Mouse (Mus musculus) testis, postnatal 10 days (tissue): Measurements from ENCODE around the gene Zcchc14.
A peak's percentile ranks its signal among the peaks of the same experiment; 100 is the strongest.

ENCODE experiments used
- DNase-seq: peaks from one replicate; pipeline ENCODE4 v3.0.0; 2021; ENCODE audit warnings: low spot score

Gene Zcchc14

DNA sequence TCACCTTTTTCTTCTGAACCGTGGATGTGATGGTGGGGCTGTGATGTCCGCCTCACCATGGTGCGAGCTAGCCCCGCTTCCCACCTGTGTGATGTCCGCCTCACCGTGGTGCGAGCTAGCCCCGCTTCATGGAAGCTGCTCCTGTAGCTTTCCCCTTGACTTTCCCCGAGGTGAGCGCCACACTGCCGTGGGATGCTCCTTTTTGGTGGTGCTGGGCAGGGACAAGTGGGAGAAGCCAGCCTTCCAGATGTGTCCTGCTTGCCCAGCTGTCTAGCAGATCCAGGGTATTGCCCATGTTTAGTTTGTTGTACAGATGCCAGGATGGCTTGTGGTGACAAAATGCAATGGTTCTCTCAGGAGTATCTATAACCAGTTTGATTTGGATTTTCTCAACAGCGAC, 10.4 kb upstream of the Zcchc14 start:
- no peak for DNase-seq

DNA sequence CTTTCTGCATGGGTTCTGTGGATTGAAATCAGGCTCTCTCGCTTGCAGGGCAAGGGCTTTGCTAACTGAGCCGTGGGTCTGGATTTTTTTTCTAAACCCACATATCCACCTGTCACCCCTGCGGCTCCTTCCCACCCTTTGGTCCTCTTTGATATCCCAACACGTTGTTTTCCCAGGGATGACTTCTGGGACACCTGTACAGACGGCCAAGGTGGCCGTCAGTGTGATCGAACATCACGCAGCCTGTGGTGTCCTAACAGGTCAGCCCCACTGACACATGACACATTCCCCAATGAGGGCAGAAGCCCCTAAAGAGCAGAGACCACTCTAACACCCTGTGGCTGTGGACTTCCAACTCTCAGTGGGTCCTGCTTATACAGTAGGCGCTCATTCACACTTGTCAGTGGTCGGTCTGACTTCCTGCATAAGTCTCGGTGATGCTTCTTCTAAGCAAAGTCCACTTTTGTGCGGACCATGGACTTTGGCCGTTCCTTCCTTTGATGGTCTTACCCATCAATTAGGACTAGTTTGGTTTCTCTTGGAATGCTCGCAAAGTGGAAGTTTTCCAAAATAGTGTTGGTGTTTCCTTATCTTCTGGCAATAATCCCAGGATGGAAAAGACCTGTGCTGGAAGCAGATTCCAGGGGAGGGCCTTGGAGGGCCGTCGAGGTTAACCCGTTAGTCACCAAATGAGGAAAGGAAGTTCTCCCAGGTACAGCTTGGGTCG, 9.1 kb upstream of the Zcchc14 start:
- DNase-seq, result no peak

DNA sequence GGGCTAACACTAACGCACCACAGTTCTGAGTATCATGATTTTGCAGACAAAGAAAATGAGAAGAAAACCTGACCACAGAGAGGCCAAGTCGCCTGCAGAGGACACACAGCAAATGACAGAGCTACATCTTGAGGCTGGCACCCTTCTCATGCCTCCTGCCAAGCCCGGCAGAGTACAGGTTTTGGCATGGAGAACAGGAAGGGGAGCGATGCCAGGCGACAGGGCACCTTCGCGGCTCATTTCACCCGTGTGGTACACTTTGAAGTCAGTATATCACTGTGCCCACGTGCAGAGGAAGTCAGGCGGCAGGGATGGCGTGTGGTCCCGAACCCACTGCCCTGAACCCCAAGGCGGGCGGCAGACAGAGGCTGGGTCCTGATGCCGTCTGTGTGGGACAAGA, 7.9 kb upstream of the Zcchc14 start:
- no peak for DNase-seq

DNA sequence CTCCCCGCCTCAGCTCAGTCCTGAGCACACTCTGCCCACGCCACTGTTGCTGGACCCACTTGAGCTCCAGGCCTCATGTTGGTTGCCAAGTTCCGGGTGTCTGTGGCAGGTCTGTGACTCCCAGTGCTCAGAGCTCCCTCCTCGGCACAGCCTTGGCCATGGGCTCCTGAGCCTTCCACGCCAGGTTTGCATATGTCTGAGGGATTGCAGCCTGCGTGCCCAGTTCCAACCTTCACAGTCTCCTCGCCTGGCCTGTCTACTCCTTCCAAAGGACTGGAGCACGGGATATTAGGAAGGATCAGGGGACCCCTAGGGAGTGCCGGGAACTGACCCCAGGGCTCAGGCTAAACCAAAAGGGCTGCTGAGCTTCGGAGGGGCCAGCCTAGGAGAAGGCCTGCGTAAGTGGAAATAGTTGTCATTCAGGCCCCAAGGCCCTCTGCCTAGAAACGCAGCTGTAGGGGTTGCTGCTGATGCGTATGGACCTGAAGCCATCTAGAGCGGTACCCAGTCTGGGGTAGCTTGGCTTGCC, 2.3 kb upstream of the Zcchc14 start:
- no peak for DNase-seq

DNA sequence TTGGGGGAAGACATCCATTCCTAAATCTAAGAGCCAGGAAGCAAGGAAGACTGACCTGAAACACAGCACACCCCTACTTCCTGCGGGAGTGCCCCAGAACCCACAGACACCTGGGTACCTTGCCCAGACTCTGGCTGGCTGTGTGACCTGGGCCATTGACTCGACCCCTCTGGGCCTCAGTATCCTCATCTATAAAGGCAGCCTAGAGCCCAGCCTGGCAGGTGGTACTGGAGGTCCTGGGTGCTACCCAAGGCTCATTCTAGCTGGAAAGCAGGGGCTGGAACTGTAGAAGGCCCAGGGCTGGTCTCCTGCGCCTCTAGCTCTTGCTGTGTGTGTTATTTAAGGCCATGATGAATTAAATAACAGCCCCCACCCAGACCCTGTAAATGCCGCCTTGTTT, 1.4 kb upstream of the Zcchc14 start:
- DNase-seq, result no peak

DNA sequence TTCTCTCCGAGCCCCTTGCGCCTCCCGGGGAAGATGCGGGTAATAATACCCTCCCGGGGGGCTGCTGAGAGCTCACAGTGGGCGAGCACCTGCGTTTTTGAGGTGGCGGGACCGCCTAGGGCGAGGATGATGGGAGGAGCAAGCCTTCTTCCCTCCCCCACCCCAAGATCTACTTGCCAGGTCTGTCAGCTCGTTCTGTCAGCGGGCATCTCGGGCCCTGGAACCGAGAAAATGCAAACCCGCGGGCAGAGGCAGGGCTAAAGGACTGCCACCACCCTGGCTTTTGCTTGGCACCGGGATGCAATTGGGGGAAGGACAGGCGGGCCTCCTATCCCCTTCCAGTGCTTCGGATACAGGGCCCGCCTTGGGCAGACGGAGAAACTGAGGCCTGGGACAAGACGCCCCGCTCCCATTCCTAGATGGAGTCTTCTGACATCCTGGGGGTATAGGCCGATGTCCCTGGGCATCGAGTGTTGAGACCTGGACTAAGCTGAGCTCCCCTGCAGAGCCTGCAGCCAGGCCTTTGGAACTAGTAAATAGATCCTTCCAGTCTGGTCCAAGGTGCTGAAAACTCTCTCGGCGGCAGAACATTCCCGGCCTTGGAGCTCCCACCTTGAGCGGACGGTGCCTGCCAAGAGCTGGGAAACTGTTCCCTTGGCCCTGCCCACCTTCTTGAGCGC, 779 bp upstream of the Zcchc14 start:
- DNase-seq, result no peak

DNA sequence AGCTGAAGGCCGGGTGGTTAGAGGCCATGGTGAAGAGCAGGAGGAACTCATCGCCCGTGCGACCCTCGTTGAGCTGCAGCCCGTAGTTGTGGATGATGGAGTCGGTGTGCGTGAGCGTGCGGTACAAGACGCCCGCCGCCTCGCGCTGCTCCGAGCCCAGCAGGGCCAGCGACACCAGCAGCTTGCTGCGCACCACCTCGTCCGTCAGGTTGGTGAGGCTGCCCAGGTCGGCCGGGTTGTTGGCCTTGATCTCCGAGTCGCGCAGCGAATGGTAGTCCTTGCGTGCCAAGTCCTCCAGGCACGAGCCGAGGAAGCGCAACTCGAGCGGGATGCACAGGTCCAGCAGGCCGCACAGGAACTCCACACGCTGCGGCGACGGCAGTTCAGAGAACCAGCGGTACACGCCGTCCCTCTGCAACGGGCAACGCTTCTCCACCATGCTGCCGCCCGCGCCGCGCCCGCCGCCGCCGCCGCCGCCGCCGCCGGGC, 783 bp downstream of the Zcchc14 start:
- DNase-seq, result peak; percentile 70

DNA sequence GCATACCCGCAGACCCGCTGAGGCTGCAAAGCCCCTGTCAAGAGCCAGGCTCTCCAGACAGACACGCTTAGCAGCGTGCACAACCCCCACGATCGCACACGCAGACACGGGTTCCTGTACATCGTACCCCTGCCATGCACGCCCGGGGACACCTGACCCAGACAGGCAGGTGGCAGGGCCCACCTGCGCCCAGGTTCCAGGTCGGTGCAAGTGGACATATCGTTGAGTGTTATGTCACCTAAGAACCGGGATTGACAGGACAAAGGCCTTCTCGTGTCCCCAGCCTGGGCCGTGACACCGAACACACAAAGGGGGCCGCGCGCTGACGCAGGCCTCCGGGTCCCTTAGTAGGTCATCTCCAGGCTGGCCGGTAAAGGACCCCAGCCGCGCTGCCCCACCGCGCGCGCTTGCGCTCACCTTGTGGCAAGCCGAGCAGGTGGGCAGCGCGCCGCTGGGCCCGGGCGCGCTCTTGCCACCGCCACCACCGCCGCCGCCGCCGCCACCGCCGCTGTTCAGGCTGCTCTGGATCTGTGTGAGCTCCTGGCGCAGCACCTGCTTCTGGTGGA, 1.3 kb downstream of the Zcchc14 start:
- no peak for DNase-seq

- no peak for DNase-seq
Measured at GRCm38 (mm10) chr8:121650389-121651307, 2.1 kb downstream of the Zcchc14 start.

DNA sequence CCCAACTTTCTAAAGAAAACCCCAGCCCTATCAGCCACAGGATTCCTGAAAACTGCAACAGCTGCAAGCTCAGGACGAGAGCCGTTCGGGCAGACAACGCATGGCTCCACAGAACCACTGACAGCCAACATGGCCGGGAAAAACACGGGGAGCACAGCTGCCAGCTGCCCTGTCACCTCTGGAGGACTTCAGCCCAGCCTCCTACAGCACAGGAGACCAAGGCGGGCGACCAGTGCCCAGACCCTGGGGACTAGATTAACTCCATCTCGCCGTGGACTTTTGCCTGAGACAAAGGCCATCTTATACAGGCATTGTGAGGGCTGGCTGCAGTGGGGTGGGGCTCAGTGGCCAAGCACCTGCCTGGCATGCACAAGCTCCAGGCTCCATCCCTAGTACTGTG, 2.8 kb downstream of the Zcchc14 start:
- no peak for DNase-seq

- no peak for DNase-seq
Measured at GRCm38 (mm10) chr8:121649423-121649822, 3.3 kb downstream of the Zcchc14 start.

DNA sequence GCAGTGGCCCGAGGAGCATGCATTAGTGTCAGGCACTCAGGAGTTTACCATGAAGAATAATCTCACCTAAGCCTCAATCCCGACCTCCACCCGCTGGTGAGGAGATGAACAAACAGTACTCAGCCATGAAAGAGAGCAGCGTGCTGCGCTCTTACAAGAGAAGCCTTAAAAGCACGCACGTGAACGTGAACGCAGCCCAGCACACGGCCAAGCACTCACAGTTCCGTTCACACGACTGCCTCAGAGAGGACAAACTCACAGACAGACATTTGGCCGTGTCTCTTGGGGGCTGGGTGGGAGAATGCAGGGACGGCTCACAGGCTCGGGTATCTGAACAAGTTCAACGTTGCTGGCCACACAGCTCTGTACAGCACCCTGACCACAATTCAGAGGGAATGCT, 4.2 kb downstream of the Zcchc14 start:
- DNase-seq, result no peak

- DNase-seq, result no peak
Measured at GRCm38 (mm10) chr8:121647511-121648215, 5.0 kb downstream of the Zcchc14 start.

- no peak for DNase-seq
Measured at GRCm38 (mm10) chr8:121643384-121643783, 9.3 kb downstream of the Zcchc14 start.

GRCm38 (mm10) chr8:121642804-121643203, 9.9 kb downstream of the Zcchc14 start:
- no peak for DNase-seq

GRCm38 (mm10) chr8:121636180-121636579, 16.5 kb downstream of the Zcchc14 start:
- no peak for DNase-seq

DNA sequence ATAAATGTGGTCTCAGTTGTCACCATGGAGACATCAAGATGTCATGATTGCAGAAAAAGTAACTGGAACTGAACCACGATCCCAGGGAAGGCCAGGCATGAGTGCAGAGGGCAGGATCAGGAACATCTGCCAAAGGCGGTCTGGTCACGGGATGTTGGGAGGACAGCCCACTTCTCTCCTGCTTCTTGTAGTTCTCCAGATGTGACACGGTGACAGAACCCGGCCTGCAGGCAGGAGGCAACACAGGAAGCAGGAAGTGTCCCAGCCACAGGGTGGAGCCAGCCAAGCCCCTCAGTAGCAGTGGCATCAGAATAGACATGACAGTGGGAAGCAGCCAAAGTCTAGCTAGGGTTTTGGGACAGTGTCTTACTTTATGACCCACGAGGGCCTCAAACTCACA, 17.2 kb downstream of the Zcchc14 start:
- DNase-seq, result peak; percentile 39

DNA sequence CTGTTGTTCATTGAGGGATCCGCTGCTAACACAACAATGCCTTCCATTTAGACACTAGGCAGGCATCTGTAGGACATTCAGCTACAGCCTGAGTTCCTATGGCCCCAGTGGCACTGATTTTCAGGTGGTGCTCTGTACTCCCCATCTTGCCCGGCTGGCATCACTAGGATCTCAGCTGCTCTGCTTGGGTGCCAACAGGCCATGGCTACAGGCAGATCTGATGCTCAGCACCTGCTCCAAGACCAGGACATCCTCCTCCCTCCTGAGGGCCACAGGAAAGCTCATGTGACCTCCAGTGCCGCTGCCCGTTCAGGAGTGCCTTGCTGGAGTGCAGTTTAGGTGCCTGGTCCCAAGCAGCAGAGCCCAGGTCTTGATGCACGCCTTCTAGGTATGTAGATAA, 20.3 kb downstream of the Zcchc14 start:
- no peak for DNase-seq

DNA sequence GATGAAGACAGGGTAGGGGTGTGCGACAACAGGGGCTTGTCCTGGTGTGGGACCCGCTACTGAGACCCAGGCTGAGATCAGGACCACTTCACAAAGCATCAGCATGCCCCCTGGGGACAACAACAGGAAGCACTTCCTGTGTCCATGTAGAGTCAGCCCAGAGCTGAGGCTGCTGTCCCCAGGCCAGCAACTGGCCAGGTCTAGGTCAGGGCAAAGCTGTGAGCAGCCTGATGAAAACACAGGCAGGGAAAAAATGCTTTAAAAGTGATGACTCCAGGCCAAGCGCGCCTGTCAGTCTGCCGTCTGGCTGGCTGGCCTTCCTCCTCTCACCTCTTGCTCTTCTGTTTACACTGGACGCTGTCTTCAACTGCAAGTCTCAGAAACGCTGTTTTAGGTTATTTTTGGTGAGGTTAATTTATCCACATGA, 21.0 kb downstream of the Zcchc14 start:
- DNase-seq, result no peak

DNA sequence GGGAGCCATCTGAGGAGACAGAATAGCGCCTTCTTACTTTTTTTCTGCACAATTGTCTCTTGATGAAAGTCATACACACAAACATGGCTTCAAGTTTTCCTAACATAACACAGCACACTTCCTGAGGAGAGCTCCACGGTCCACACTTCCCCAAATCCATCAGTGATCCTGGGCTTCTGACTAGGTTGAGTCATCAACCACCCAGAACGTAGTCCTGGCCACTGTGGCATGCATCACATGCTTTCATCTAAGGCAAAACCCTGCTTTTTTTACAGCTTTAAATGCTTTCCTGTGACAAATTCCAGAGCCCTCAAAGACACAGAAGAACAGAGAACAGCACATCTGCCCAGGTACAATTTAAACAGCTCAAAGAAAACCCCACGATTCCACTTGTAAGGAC, 24.0 kb downstream of the Zcchc14 start:
- no peak for DNase-seq

- no peak for DNase-seq
Measured at GRCm38 (mm10) chr8:121623043-121623442, 29.7 kb downstream of the Zcchc14 start.
